Mouse (Mus musculus) CH12.LX (cell line): ENCODE data around the gene Zswim4. TPM values are rescaled to one million over a fixed set of nuclear protein-coding genes. Genes with fewer than 3 reads are reported as not detected.

ENCODE experiments used
- DNase-seq: peaks from one replicate; pipeline ENCODE4 v3.0.0-alpha.2; 2013; ENCODE audit errors: extremely low read depth
- H3K27ac ChIP-seq: 2 replicates; pipeline ENCODE4 v1.5.1; 2012; ENCODE audit warnings: low read depth, mild to moderate bottlenecking, control low read depth, moderate library complexity; ENCODE audit not compliant: insufficient read depth
- H3K27me3 ChIP-seq: replicated peaks from 2 replicates; pipeline ENCODE3; 2012; ENCODE audit warnings: inconsistent platforms
- H3K36me3 ChIP-seq, 2 experiments: replicated peaks in 1 of 2; 2 replicates each; pipeline versions ENCODE3 to v1.6.1; 2012; ENCODE audit warnings: inconsistent platforms in 1 of 2, low read length in 1 of 2, mild to moderate bottlenecking in 1 of 2, mixed read lengths in 1 of 2, moderate library complexity in 1 of 2; ENCODE audit not compliant: control insufficient read depth in 1 of 2, insufficient read depth in 1 of 2
- H3K4me1 ChIP-seq, 2 experiments: 2 replicates each; pipeline ENCODE4 v1.6.1; 2012; ENCODE audit warnings: inconsistent platforms in 1 of 2, moderate library complexity in 1 of 2; ENCODE audit not compliant: insufficient read depth in 2 of 2, control insufficient read depth in 1 of 2
- H3K4me2 ChIP-seq: 2 replicates; pipeline ENCODE4 v1.6.1; 2012; ENCODE audit warnings: low read depth, mild to moderate bottlenecking, control low read depth; ENCODE audit not compliant: poor library complexity, insufficient read depth, severe bottlenecking
- H3K4me3 ChIP-seq, 3 experiments: fragments of 150-350 bp in 1 of 3; sonication (generic) in 1 of 3; replicated peaks in 1 of 3; 2 replicates each; pipeline versions ENCODE3 to v1.5.1; 2011 to 2012; ENCODE audit warnings: low read depth in 2 of 3, low read length in 2 of 3, mild to moderate bottlenecking in 2 of 3, moderate library complexity in 2 of 3, control low read depth in 1 of 3, improper control_type of control experiment in 1 of 3, inconsistent platforms in 1 of 3, mixed read lengths in 1 of 3; ENCODE audit not compliant: poor library complexity in 1 of 3
- H3K79me2 ChIP-seq: replicated peaks from 2 replicates; pipeline ENCODE4 v1.6.1; 2012; ENCODE audit warnings: mild to moderate bottlenecking, moderate library complexity; ENCODE audit not compliant: control insufficient read depth, poor library complexity, insufficient read depth, severe bottlenecking; ENCODE audit errors: extremely low read depth
- H3K9ac ChIP-seq: 2 replicates; pipeline ENCODE4 v1.6.1; 2012; ENCODE audit warnings: low read depth, mild to moderate bottlenecking, control low read depth, moderate library complexity; ENCODE audit not compliant: insufficient read depth
- H3K9me3 ChIP-seq: replicated peaks from 2 replicates; pipeline ENCODE3; 2012; ENCODE audit warnings: low read length, inconsistent platforms, mixed read lengths
- BHLHE40 ChIP-seq: IDR thresholded peaks from 2 replicates; pipeline ENCODE4 v1.6.1; 2011; ENCODE audit warnings: mild to moderate bottlenecking, low read depth, low read length, improper control_type of control experiment
- CHD2 ChIP-seq: IDR thresholded peaks from 2 replicates; pipeline ENCODE4 v1.6.1; 2011; ENCODE audit warnings: low read length, improper control_type of control experiment
- CTCF ChIP-seq, 2 experiments: IDR thresholded peaks in 1 of 2; conservative IDR thresholded peaks in 1 of 2; 2 replicates each; pipeline ENCODE4 v1.5.1; 2011 to 2012; ENCODE audit warnings: low read depth in 2 of 2, low read length in 2 of 2, improper control_type of control experiment in 1 of 2, inconsistent platforms in 1 of 2, mild to moderate bottlenecking in 1 of 2, moderate library complexity in 1 of 2
- ELF1 ChIP-seq: IDR thresholded peaks from 2 replicates; pipeline ENCODE4 v1.6.1; 2014; ENCODE audit warnings: low read depth, mild to moderate bottlenecking, inconsistent platforms, low read length, improper control_type of control experiment
- EP300 ChIP-seq: IDR thresholded peaks from 2 replicates; pipeline ENCODE4 v1.6.1; 2011; ENCODE audit warnings: low read length, improper control_type of control experiment
- GABPA ChIP-seq: IDR thresholded peaks from 2 replicates; pipeline ENCODE4 v1.6.1; 2012; ENCODE audit warnings: low read depth, low read length, improper control_type of control experiment, inconsistent platforms; ENCODE audit not compliant: insufficient replicate concordance
- JUN ChIP-seq: IDR thresholded peaks from 2 replicates; pipeline ENCODE4 v1.6.1; 2011; ENCODE audit warnings: low read depth, mild to moderate bottlenecking, low read length, improper control_type of control experiment, moderate library complexity; ENCODE audit not compliant: insufficient read depth
- KAT2A ChIP-seq: IDR thresholded peaks from 2 replicates; pipeline ENCODE4 v1.6.1; 2012; ENCODE audit warnings: low read length, improper control_type of control experiment, inconsistent platforms; ENCODE audit not compliant: insufficient replicate concordance
- MAZ ChIP-seq: IDR thresholded peaks from 2 replicates; pipeline ENCODE4 v1.6.1; 2012; ENCODE audit warnings: low read depth, mild to moderate bottlenecking, inconsistent platforms, low read length, improper control_type of control experiment, moderate library complexity
- MEF2A ChIP-seq: IDR thresholded peaks from 2 replicates; pipeline ENCODE4 v1.6.1; 2014; ENCODE audit warnings: low read depth, mild to moderate bottlenecking, inconsistent platforms, low read length, improper control_type of control experiment, borderline replicate concordance
- MYC ChIP-seq: IDR thresholded peaks from 2 replicates; pipeline ENCODE4 v1.6.1; 2011; ENCODE audit warnings: low read depth, mild to moderate bottlenecking, improper control_type of control experiment, low read length
- NRF1 ChIP-seq: IDR thresholded peaks from 2 replicates; pipeline ENCODE4 v1.6.1; 2014; ENCODE audit warnings: low read depth, mild to moderate bottlenecking, inconsistent platforms, low read length, improper control_type of control experiment, moderate library complexity
- POLR2AphosphoS2 ChIP-seq: IDR thresholded peaks from 2 replicates; pipeline ENCODE4 v1.6.1; 2011; ENCODE audit warnings: low read depth, low read length, improper control_type of control experiment
- RAD21 ChIP-seq: IDR thresholded peaks from 2 replicates; pipeline ENCODE4 v1.6.1; 2011; ENCODE audit warnings: low read depth, mild to moderate bottlenecking, low read length, improper control_type of control experiment, moderate library complexity
- SMC3 ChIP-seq: IDR thresholded peaks from 2 replicates; pipeline ENCODE4 v1.6.1; 2011; ENCODE audit warnings: low read depth, low read length, improper control_type of control experiment
- TCF12 ChIP-seq: IDR thresholded peaks from 2 replicates; pipeline ENCODE4 v1.6.1; 2014; ENCODE audit warnings: low read depth, mild to moderate bottlenecking, inconsistent platforms, low read length, improper control_type of control experiment
- UBTF ChIP-seq: IDR thresholded peaks from 2 replicates; pipeline ENCODE4 v1.6.1; 2012; ENCODE audit warnings: low read depth, mild to moderate bottlenecking, inconsistent platforms, low read length, improper control_type of control experiment, moderate library complexity
- USF1 ChIP-seq: IDR thresholded peaks from 2 replicates; pipeline ENCODE4 v1.6.1; 2014; ENCODE audit warnings: low read depth, mild to moderate bottlenecking, inconsistent platforms, low read length, improper control_type of control experiment
- USF2 ChIP-seq: conservative IDR thresholded peaks from 2 replicates; pipeline ENCODE4 v1.6.1; 2011; ENCODE audit warnings: low read depth, low read length, improper control_type of control experiment
- ZC3H11A ChIP-seq: IDR thresholded peaks from 2 replicates; pipeline ENCODE4 v1.6.1; 2012; ENCODE audit warnings: low read depth, mild to moderate bottlenecking, inconsistent platforms, low read length, improper control_type of control experiment
- ZNF384 ChIP-seq: IDR thresholded peaks from 2 replicates; pipeline ENCODE4 v1.6.1; 2012; ENCODE audit warnings: low read depth, low read length, improper control_type of control experiment, inconsistent platforms
- dilution Hi-C: fragments of 300-500 bp; cut with MboI; formaldehyde crosslinking; loops from 2 replicates; pipeline ENCODE4 v1.14.3; 2020; ENCODE audit warnings: low sequenced_read_pairs; ENCODE audit not compliant: extremely low pct_unique_long_range_greater_than_20kb, extremely low pct_ligation_motif_present
- in situ Hi-C: fragments of 300-500 bp; cut with MboI; formaldehyde crosslinking; loops from 3 replicates; pipeline ENCODE4 v1.14.3; 2019; ENCODE audit warnings: low sequenced_read_pairs, low pct_ligation_motif_present, low pct_unique_long_range_greater_than_20kb, mixed read lengths
- polyA plus RNA-seq: library from polyadenylated mRNA; unstranded; fragments of >175 nt; gene quantifications from 2 replicates; pipeline ENCODE4 v1.2.1, GENCODE M21; 2012; ENCODE audit warnings: low read depth; ENCODE audit not compliant: insufficient read length
- total RNA-seq, 2 experiments: library from RNA; depleted of rRNA; stranded (reverse); fragments of 300-350 nt in 1 of 2; fragments of >200 nt in 1 of 2; gene quantifications; 2 replicates each; pipeline ENCODE4 v1.2.3; 2012 to 2014

Gene Zswim4
- total and polyA plus RNA-seq, 3 experiments: 4.9 to 9.7 (median 9.1) TPM

GRCm38 (mm10) chr8:84190191-84190867, 46.5 kb downstream of the Zswim4 start:
- TF ChIP-seq CTCF (conservative IDR thresholded peaks at IDR 0.05 in 1 of 2, IDR thresholded peaks at IDR 0.05 in 1 of 2; ENCODE audit: low read depth in 2 of 2, low read length in 2 of 2) (peak in 1 of 2 experiments; percentile 19; a peak in 2 of 4 replicates), RAD21 (peak; percentile 34), ELF1 (no peak)
- H3K4me3 ChIP-seq: no peak overlapping the region
- peaks cover 0 to 28% of the 10 kb centered on the region in 2 experiments; a peak in 2 of 4 replicates for H3K4me1 ChIP-seq
- peaks cover under 1% of the 10 kb centered on the region for H3K9me3 ChIP-seq
- no peak overlapping the region for H3K9ac ChIP-seq
- peaks cover 4% of the 10 kb centered on the region for H3K27me3 ChIP-seq
- H3K79me2 ChIP-seq: no peaks in the 10 kb centered on the region
- no peak overlapping the region for H3K27ac ChIP-seq
- DNase-seq: no peak
- in situ Hi-C loops (no loop called here), dilution Hi-C loops (no loop called here)
- no peak overlapping the region for H3K4me2 ChIP-seq
- no peaks in the 10 kb centered on the region for H3K36me3 ChIP-seq

DNA sequence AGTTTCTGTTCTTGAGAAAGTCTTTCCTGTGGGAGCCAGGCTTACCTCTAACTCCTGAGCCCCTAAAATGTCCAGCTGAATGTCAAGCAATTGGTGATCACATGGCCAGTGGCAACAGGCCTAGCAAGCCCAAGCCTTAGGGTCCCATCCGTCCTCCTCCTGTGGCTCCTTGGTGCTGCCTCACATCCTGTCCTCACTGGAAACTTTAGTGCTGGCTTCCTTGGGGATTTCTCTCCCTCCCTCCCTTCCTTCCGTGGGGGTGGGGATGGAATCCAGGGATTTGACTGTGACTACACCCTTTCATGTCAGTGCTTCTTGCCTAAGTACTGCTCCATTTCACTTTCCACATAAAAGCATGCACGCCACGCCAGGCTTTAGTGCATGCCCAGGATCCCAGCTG, 47.3 kb downstream of the Zswim4 start:
- Histone ChIP-seq H3K27ac (no peak overlapping the region), H3K79me2 (no peaks in the 10 kb centered on the region), H3K4me2 (no peak overlapping the region), H3K27me3 (peaks cover 4% of the 10 kb centered on the region), H3K4me1 (peaks cover 0 to 28% of the 10 kb centered on the region in 2 experiments; a peak in 2 of 4 replicates), H3K4me3 (no peak overlapping the region), H3K9me3 (peaks cover 4% of the 10 kb centered on the region), H3K9ac (no peak overlapping the region), H3K36me3 (no peaks in the 10 kb centered on the region)
- in situ Hi-C loops (loop anchor here (10.0 kb wide), 1 partner anchor 85 kb away; the partner anchor contains the start of gene Ccdc130), dilution Hi-C loops (no loop called here)
- TF ChIP-seq MEF2A: no peak
- no peak for TF ChIP-seq SMC3
- no peak for TF ChIP-seq UBTF
- no peak for TF ChIP-seq ZNF384
- TF ChIP-seq MYC: no peak
- no peak for TF ChIP-seq POLR2AphosphoS2
- no peak for TF ChIP-seq TCF12
- TF ChIP-seq BHLHE40: no peak
- TF ChIP-seq GABPA: no peak
- TF ChIP-seq EP300: no peak
- TF ChIP-seq CTCF (conservative IDR thresholded peaks at IDR 0.05 in 1 of 2, IDR thresholded peaks at IDR 0.05 in 1 of 2; ENCODE audit: low read depth in 2 of 2, low read length in 2 of 2): no peak
- no peak for DNase-seq

GRCm38 (mm10) chr8:84188671-84189070, 48.2 kb downstream of the Zswim4 start:
- no peaks in the 10 kb centered on the region for H3K79me2 ChIP-seq
- no peaks in the 10 kb centered on the region for H3K36me3 ChIP-seq
- H3K4me1 ChIP-seq: peaks cover 0 to 28% of the 10 kb centered on the region in 2 experiments; a peak in 2 of 4 replicates
- no peak overlapping the region for H3K27ac ChIP-seq
- H3K27me3 ChIP-seq: peaks cover 4% of the 10 kb centered on the region
- no peak overlapping the region for H3K9ac ChIP-seq
- dilution Hi-C loops: no loop called here
- no peak for TF ChIP-seq TCF12
- no peak for TF ChIP-seq MAZ
- TF ChIP-seq RAD21: no peak
- no peak for TF ChIP-seq CHD2
- no peak for TF ChIP-seq UBTF
- TF ChIP-seq EP300: no peak
- TF ChIP-seq ZC3H11A: no peak
- no peak for TF ChIP-seq KAT2A
- no peak for TF ChIP-seq USF2
- TF ChIP-seq POLR2AphosphoS2: no peak
- TF ChIP-seq NRF1: no peak
- TF ChIP-seq MEF2A: no peak
- TF ChIP-seq MYC: no peak
- no peak for TF ChIP-seq JUN
- TF ChIP-seq USF1: no peak
- no peak overlapping the region for H3K4me3 ChIP-seq
- H3K9me3 ChIP-seq: peaks cover 4% of the 10 kb centered on the region
- H3K4me2 ChIP-seq: no peak overlapping the region
- no peak for DNase-seq
- in situ Hi-C loops: loop anchor here (10.0 kb wide), 1 partner anchor 86 kb away; the partner anchor contains the start of gene Ccdc130
